Mouse (Mus musculus): ENCODE measurements around the gene Dkk2.

DNA sequence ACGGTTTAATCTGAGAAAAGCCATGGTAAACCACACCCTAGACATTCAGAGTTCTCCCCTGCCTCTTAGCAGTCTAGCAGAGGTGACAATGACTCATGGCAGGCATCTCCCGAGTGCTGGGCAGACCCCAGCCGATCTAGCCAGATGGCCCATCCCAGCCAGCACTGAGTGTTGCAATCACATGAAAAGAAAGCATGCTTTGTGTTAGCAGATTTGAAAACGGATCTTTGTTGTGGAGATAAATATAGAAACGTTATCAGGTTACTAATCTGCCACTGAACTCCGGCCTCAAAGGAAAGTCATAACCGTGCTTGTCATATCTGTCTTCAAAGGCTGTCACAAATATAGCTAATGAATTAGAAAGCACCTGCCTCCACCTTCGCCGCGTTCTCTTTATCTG lies 47.4 kb upstream of the Dkk2 start:
- no peak for TF ChIP-seq CTCF (IDR thresholded peaks at IDR 0.05; ENCODE audit: low read depth)
- no peak for TF ChIP-seq EP300 (IDR thresholded peaks at IDR 0.05; ENCODE audit: low read depth)

Data from liver, embryonic 14.5 days (tissue).